Mouse (Mus musculus) right cerebral cortex, postnatal 10 days (tissue): ENCODE data around the gene Lgals1.

Experiments used
- DNase-seq, 2 experiments: peaks; one replicate each; pipeline ENCODE4 v3.0.0; 2021; ENCODE audit warnings: low spot score in 2 of 2

The Lgals1 gene

GRCm38 (mm10) chr15:78937311-78937710 is 10.8 kb downstream of the Lgals1 start:
- DNase-seq: no peak

GRCm38 (mm10) chr15:78937963-78938362 is 11.4 kb downstream of the Lgals1 start:
- no peak for DNase-seq

- no peak for DNase-seq
Observed at GRCm38 (mm10) chr15:78940325-78940724, 13.8 kb downstream of the Lgals1 start.

GRCm38 (mm10) chr15:78942663-78943062 is 16.1 kb downstream of the Lgals1 start:
- peak; percentile 86 for DNase-seq

GRCm38 (mm10) chr15:78946232-78946631 is 19.7 kb downstream of the Lgals1 start:
- no peak for DNase-seq

- peak; percentile 93 to 94 for DNase-seq
Observed at GRCm38 (mm10) chr15:78947657-78948056, 21.1 kb downstream of the Lgals1 start, which contains the start of gene Triobp. Gene Triobp, plus strand, starts transcription at chr15:78947724.

- no peak for DNase-seq
Observed at GRCm38 (mm10) chr15:78948152-78948725, 21.7 kb downstream of the Lgals1 start.

GRCm38 (mm10) chr15:78948883-78949282 is 22.4 kb downstream of the Lgals1 start:
- DNase-seq: no peak

GRCm38 (mm10) chr15:78955663-78956062 is 29.1 kb downstream of the Lgals1 start:
- DNase-seq: no peak

GRCm38 (mm10) chr15:78956351-78956750 is 29.8 kb downstream of the Lgals1 start:
- DNase-seq: no peak

GRCm38 (mm10) chr15:78957021-78957420 is 30.5 kb downstream of the Lgals1 start:
- DNase-seq: no peak

GRCm38 (mm10) chr15:78959537-78959936 is 33.0 kb downstream of the Lgals1 start:
- no peak for DNase-seq

- no peak for DNase-seq
Observed at GRCm38 (mm10) chr15:78960088-78960487, 33.6 kb downstream of the Lgals1 start.

GRCm38 (mm10) chr15:78962885-78963284 is 36.4 kb downstream of the Lgals1 start:
- DNase-seq: peak; percentile 67

GRCm38 (mm10) chr15:78971626-78972025 is 45.1 kb downstream of the Lgals1 start:
- no peak for DNase-seq

- DNase-seq: no peak
Observed at GRCm38 (mm10) chr15:78973950-78974349, 47.4 kb downstream of the Lgals1 start.

GRCm38 (mm10) chr15:78977676-78978159 is 51.2 kb downstream of the Lgals1 start:
- no peak for DNase-seq

GRCm38 (mm10) chr15:78978875-78979274 is 52.4 kb downstream of the Lgals1 start:
- DNase-seq: peak in 1 of 2 experiments; percentile 47
